Mouse (Mus musculus): ENCODE results near the gene Creb5.

GRCm38 (mm10) chr6:53656466-53656865 is 369.4 kb downstream of the Creb5 start:
- no peak for TF ChIP-seq CTCF (IDR thresholded peaks at IDR 0.05; ENCODE audit: control insufficient read depth, insufficient read depth, insufficient read length)
- no peak for TF ChIP-seq MAX (IDR thresholded peaks at IDR 0.05)
- TF ChIP-seq USF1 (IDR thresholded peaks at IDR 0.05; ENCODE audit: low read depth): no peak
